Mouse (Mus musculus) forebrain, embryonic 14.5 days (tissue): ENCODE measurements around the gene Cadps. TPM values are rescaled to one million over a fixed set of nuclear protein-coding genes. Genes with fewer than 3 reads are reported as not detected.
A peak's percentile ranks its signal among the peaks of the same experiment; 100 is the strongest.

Experiments used
- ATAC-seq: fragments of 200-750 bp; cut with Nextera tagmentation; 2 replicates; pipeline ENCODE4 v1.8.0; 2017; ENCODE audit warnings: mild to moderate bottlenecking, moderate library complexity
- DNase-seq: peaks from one replicate; pipeline ENCODE4 v3.0.0-alpha.2; 2015; ENCODE audit warnings: low spot score
- H3K27ac ChIP-seq: fragments of 300-500 bp; sonication (generic); 2 replicates; pipeline ENCODE4 v1.5.1; 2014; ENCODE audit warnings: low read depth, mild to moderate bottlenecking, control low read depth, low read length, moderate library complexity
- H3K27me3 ChIP-seq: fragments of 300-500 bp; sonication (generic); replicated peaks from 2 replicates; pipeline ENCODE4 v1.6.1; 2014; ENCODE audit warnings: low read length, control low read depth, mixed read lengths; ENCODE audit not compliant: control insufficient read depth, insufficient read depth
- H3K36me3 ChIP-seq: fragments of 300-500 bp; sonication (generic); 2 replicates; pipeline ENCODE4 v1.6.1; 2014; ENCODE audit warnings: low read length, control low read depth; ENCODE audit not compliant: control insufficient read depth, insufficient read depth
- H3K4me1 ChIP-seq: fragments of 300-500 bp; sonication (generic); 2 replicates; pipeline ENCODE4 v1.6.1; 2014; ENCODE audit warnings: antibody characterized with exemption, low read length, control low read depth; ENCODE audit not compliant: control insufficient read depth, insufficient read depth
- H3K4me2 ChIP-seq: fragments of 300-500 bp; sonication (generic); 2 replicates; pipeline ENCODE4 v1.6.1; 2014; ENCODE audit warnings: mild to moderate bottlenecking, control low read depth, low read length
- H3K4me3 ChIP-seq: fragments of 300-500 bp; sonication (generic); 2 replicates; pipeline ENCODE4 v1.5.1; 2014; ENCODE audit warnings: low read depth, low read length, control low read depth
- H3K9ac ChIP-seq: fragments of 300-500 bp; sonication (generic); 2 replicates; pipeline ENCODE4 v1.6.1; 2014; ENCODE audit warnings: mild to moderate bottlenecking, low read length, control low read depth, moderate library complexity
- H3K9me3 ChIP-seq: fragments of 300-500 bp; sonication (generic); replicated peaks from 2 replicates; pipeline ENCODE4 v1.6.1; 2016; ENCODE audit warnings: low read length, control low read depth, mixed read lengths; ENCODE audit not compliant: control insufficient read depth
- WGBS: fragments of 180-500 bp; shearing (Covaris S2); extraction: QIAGEN DNeasy Blood & Tissue Kit; methylation state at CpG from one replicate; pipeline ENCODE4 v1.1.7; 2014; 5-methylcytosine and 5-hydroxymethylcytosine counted together
- polyA plus RNA-seq: library from polyadenylated mRNA; unstranded; fragments of >200 nt; fragmentation: Nextera tagmentation; extraction: Ambion mirVana; gene quantifications from 2 replicates; pipeline ENCODE4 v1.2.1, GENCODE M21; 2014

Cadps gene
- polyA plus RNA-seq, 1 experiment from 2014 or later: 36.0 TPM

- Histone ChIP-seq H3K9me3 (no peaks in the 10 kb centered on the region), H3K9ac (no peak overlapping the region), H3K4me3 (no peak overlapping the region), H3K36me3 (no peaks in the 10 kb centered on the region), H3K4me1 (no peaks in the 10 kb centered on the region), H3K27me3 (no peaks in the 10 kb centered on the region), H3K4me2 (no peak overlapping the region), H3K27ac (no peak overlapping the region)
- 90% methylated on average over 7 of the region's 7 CpGs for WGBS
- ATAC-seq (no peak), DNase-seq (no peak)
Observed at GRCm38 (mm10) chr14:12637121-12637754, 185.6 kb downstream of the Cadps start.

GRCm38 (mm10) chr14:12624256-12625130 is 198.4 kb downstream of the Cadps start:
- Histone ChIP-seq H3K27me3 (no peaks in the 10 kb centered on the region), H3K36me3 (no peaks in the 10 kb centered on the region), H3K4me3 (no peak overlapping the region), H3K9me3 (no peaks in the 10 kb centered on the region), H3K4me2 (no peak overlapping the region), H3K9ac (no peak overlapping the region), H3K4me1 (no peaks in the 10 kb centered on the region), H3K27ac (0 out of 2 replicates have a peak overlapping the region, but pooled peaks have one; percentile 21)
- 66% methylated on average over 11 of the region's 11 CpGs for WGBS
- DNase-seq: peak; percentile 57
- ATAC-seq: peak; percentile 70

GRCm38 (mm10) chr14:12607025-12607424 is 215.9 kb downstream of the Cadps start:
- 86% methylated on average over 4 of the region's 4 CpGs for WGBS
- Histone ChIP-seq H3K4me2 (no peak overlapping the region), H3K9ac (no peak overlapping the region), H3K4me3 (no peak overlapping the region), H3K36me3 (peaks cover 3% of the 10 kb centered on the region; the same call in 1 of the 2 replicates), H3K9me3 (no peaks in the 10 kb centered on the region), H3K27ac (no peak overlapping the region), H3K27me3 (no peaks in the 10 kb centered on the region), H3K4me1 (no peaks in the 10 kb centered on the region)
- no peak for ATAC-seq
- no peak for DNase-seq

- Histone ChIP-seq H3K9ac (no peak overlapping the region), H3K4me2 (no peak overlapping the region), H3K36me3 (peaks cover 5% of the 10 kb centered on the region; the same call in 1 of the 2 replicates), H3K27ac (no peak overlapping the region), H3K9me3 (no peaks in the 10 kb centered on the region), H3K27me3 (no peaks in the 10 kb centered on the region), H3K4me1 (no peaks in the 10 kb centered on the region), H3K4me3 (no peak overlapping the region)
- WGBS: 85% methylated on average over 4 of the region's 4 CpGs
- DNase-seq (no peak), ATAC-seq (no peak)
Observed at GRCm38 (mm10) chr14:12606202-12606601, 216.7 kb downstream of the Cadps start.

GRCm38 (mm10) chr14:12602080-12602479 is 220.8 kb downstream of the Cadps start:
- ATAC-seq: no peak
- WGBS: 91% methylated on average over 2 of the region's 2 CpGs

GRCm38 (mm10) chr14:12595326-12595725 is 227.6 kb downstream of the Cadps start:
- no peaks in the 10 kb centered on the region for H3K27me3 ChIP-seq
- ATAC-seq (peak; percentile 78), DNase-seq (peak; percentile 62)
- H3K4me3 ChIP-seq: no peak overlapping the region
- H3K27ac ChIP-seq: no peak overlapping the region
- H3K4me2 ChIP-seq: no peak overlapping the region
- H3K9ac ChIP-seq: no peak overlapping the region
- H3K36me3 ChIP-seq: no peaks in the 10 kb centered on the region; the same call in 1 of the 2 replicates
- H3K9me3 ChIP-seq: no peaks in the 10 kb centered on the region
- 9% methylated on average over 4 of the region's 4 CpGs for WGBS
- peaks cover 31% of the 10 kb centered on the region for H3K4me1 ChIP-seq

More at GRCm38 (mm10) chr14:12602080-12602479, 220.8 kb downstream of the Cadps start:
- Histone ChIP-seq H3K9ac (no peak overlapping the region), H3K27ac (no peak overlapping the region), H3K4me1 (no peaks in the 10 kb centered on the region), H3K9me3 (no peaks in the 10 kb centered on the region), H3K4me2 (no peak overlapping the region), H3K27me3 (no peaks in the 10 kb centered on the region), H3K4me3 (no peak overlapping the region), H3K36me3 (peaks cover 5% of the 10 kb centered on the region; the same call in 1 of the 2 replicates)
- no peak for DNase-seq

GRCm38 (mm10) chr14:12592472-12593075 is 230.3 kb downstream of the Cadps start:
- Histone ChIP-seq H3K27me3 (no peaks in the 10 kb centered on the region), H3K4me3 (no peak overlapping the region), H3K27ac (peak overlapping the region; percentile 22; the same call in 1 of the 2 replicates), H3K9me3 (no peaks in the 10 kb centered on the region), H3K9ac (no peak overlapping the region), H3K4me1 (peaks cover 31% of the 10 kb centered on the region), H3K4me2 (no peak overlapping the region), H3K36me3 (no peaks in the 10 kb centered on the region; the same call in 1 of the 2 replicates)
- DNase-seq (peak; percentile 86), ATAC-seq (peak; percentile 84)
- 41% methylated on average over 5 of the region's 5 CpGs for WGBS

- Histone ChIP-seq H3K4me3 (no peak overlapping the region), H3K4me1 (peaks cover 31% of the 10 kb centered on the region), H3K4me2 (no peak overlapping the region), H3K9ac (no peak overlapping the region), H3K9me3 (no peaks in the 10 kb centered on the region), H3K36me3 (no peaks in the 10 kb centered on the region; the same call in 1 of the 2 replicates), H3K27me3 (no peaks in the 10 kb centered on the region), H3K27ac (0 out of 2 replicates have a peak overlapping the region, but pooled peaks have one; percentile 14)
- no peak for DNase-seq
- no peak for ATAC-seq
Observed at GRCm38 (mm10) chr14:12591829-12592228, 231.1 kb downstream of the Cadps start.
